8 mouse cellular contexts compared by ENCODE assay signal in the genomic region with DNA sequence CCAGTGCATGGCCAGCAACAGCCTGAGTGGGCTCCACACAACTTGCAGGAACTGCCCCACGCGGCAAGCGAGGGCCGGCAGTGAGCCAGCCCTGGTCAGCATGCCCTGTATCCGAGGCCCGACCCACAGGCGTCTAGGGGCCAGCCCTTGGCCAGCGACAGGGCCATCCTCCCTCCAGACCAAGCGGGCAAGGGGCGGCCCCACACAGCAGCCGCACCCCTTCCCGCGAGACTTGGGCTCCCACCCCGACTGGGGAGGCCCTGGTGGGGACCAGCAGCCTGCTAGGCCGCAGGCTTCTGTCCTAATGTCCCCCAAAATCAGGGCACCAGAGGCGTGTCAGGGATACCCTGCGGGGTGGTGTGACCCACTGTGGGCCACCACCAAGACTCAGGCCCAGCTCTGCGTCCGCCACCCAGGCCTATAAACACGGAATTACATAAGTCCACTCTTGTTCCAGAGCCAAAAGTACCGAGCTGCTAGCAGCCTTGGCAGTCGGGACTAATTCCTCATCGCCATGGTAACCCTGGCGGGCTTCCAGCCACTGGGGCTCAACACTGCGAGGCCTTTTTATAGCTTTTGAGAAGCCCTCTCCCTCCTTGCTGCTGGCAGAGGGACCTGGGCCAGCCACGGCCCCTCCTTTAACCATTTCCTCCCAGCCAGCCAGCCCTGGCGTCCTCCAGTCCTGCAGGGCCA. TPM values are rescaled to one million over a fixed set of nuclear protein-coding genes. Genes with fewer than 3 reads are reported as not detected.
DNase-seq lines count a peak whose midpoint lies in the region; ATAC-seq lines count a peak whose summit lies in the region.

No protein-coding gene starts in this region.

- H3K4me2 ChIP-seq in intestine, embryonic 16.5 days (ENCODE audit: low read depth, low read length), result peak overlapping the region; percentile 85

- H3K4me3 ChIP-seq in intestine, embryonic 16.5 days (ENCODE audit: low read length), result peak overlapping the region; percentile 45

- no peaks in the 10 kb centered on the region for H3K27me3 ChIP-seq in intestine, embryonic 16.5 days (replicated peaks; ENCODE audit: control insufficient read depth, insufficient read depth, low read length)

- H3K9me3 ChIP-seq in intestine, embryonic 16.5 days (ENCODE audit: control insufficient read depth, low read length), result no peaks in the 10 kb centered on the region

- 5% methylated on average over 26 of the region's 27 CpGs for WGBS in intestine, embryonic 16.5 days

- intact Hi-C loops in gastrocnemius, postnatal 36 days (cut with DNase I), result loop anchor here (5.0 kb wide), 1 partner anchor 36 kb away; a partner anchor contains a TSS
- intact Hi-C loops in left cerebral cortex, postnatal 14 days (cut with DNase I), result loop anchor here (2.0 kb wide), 1 partner anchor 38 kb away; a partner anchor contains a TSS

- DNase-seq in adrenal gland, adult 8-10 months, result peak; percentile 99
- DNase-seq in embryo, embryonic 11 days, result peak; percentile 94
- DNase-seq in gastrocnemius, postnatal 36 days, result peak; percentile 100
- peak; percentile 100 for DNase-seq in left cerebral cortex, postnatal 14 days (ENCODE audit: low spot score in 2 of 2)
- DNase-seq in right cerebral cortex, postnatal 14 days, result peak; percentile 100

- H3K4me1 ChIP-seq in intestine, embryonic 16.5 days (ENCODE audit: control insufficient read depth, insufficient read depth, low read length), result peaks cover 72% of the 10 kb centered on the region

- H3K9ac ChIP-seq in intestine, embryonic 16.5 days (ENCODE audit: low read depth, low read length), result peak overlapping the region; percentile 71

- H3K27ac ChIP-seq in intestine, embryonic 16.5 days (ENCODE audit: low read length), result peak overlapping the region; percentile 96

- ATAC-seq in intestine, embryonic 16.5 days, result peak; percentile 90
- ATAC-seq in megakaryocyte progenitor cell, adult 5-6 weeks (replicated peaks; ENCODE audit: poor library complexity), result peak; percentile 50
- ATAC-seq in erythroblast, adult 5-6 weeks (replicated peaks; ENCODE audit: low FRiP score, poor library complexity, severe bottlenecking), result no peak

- H3K36me3 ChIP-seq in intestine, embryonic 16.5 days (ENCODE audit: control insufficient read depth, insufficient read depth, low read length), result no peaks in the 10 kb centered on the region

RNA-seq across cellular contexts. Expression of a gene that starts 38.0 kb away (rescaled TPM):
- 100 to 1,000 TPM; 188 to 380 (median 257) TPM for total RNA-seq in adrenal gland, adult 8-10 months (2022)
- total RNA-seq in gastrocnemius, postnatal 36 days (2021), result 100 to 1,000 TPM; 102 to 112 TPM
- 13.1 and 14.4 TPM in 2 replicates for polyA plus RNA-seq in intestine, embryonic 16.5 days (2015; fragmentation: Nextera tagmentation; extraction: Ambion mirVana)
- 100 to 1,000 TPM; 171 to 175 TPM for total RNA-seq in left cerebral cortex, postnatal 14 days (2021)
- 50.1 and 57.3 TPM in 2 replicates for total RNA-seq in megakaryocyte progenitor cell, adult 5-6 weeks (2015)
- total RNA-seq in megakaryocyte progenitor cell, adult 5-6 weeks (2017), result 8.4 and 10.9 TPM in 2 replicates
- total RNA-seq in erythroblast, adult 5-6 weeks (2015; ENCODE audit: low replicate concordance), result 15.8 and 18.2 TPM in 2 replicates
- total RNA-seq in erythroblast, adult 5-6 weeks (2017; ENCODE audit: low replicate concordance), result 6.0 and 8.0 TPM in 2 replicates
